Mouse (Mus musculus): ENCODE results near the gene Tle4.

- TF ChIP-seq GATA1 (IDR thresholded peaks at IDR 0.05; ENCODE audit: borderline replicate concordance, low read length) (no peak), FLI1 (IDR thresholded peaks at IDR 0.05; ENCODE audit: low read length) (no peak)
Measured at GRCm38 (mm10) chr19:14482562-14483138, 115.2 kb downstream of the Tle4 start.

Measured in megakaryocyte, embryonic 14.5 days (primary cell).